Mouse (Mus musculus) gastrocnemius, adult 18-20 months (tissue): ENCODE measurements around the gene Grhl3. TPM values are rescaled to one million over a fixed set of nuclear protein-coding genes. Genes with fewer than 3 reads are reported as not detected.

Source experiments
- DNase-seq: peaks from one replicate; pipeline ENCODE4 v3.0.0; 2021; ENCODE audit warnings: low spot score
- microRNA-seq: library from miRNA; unstranded; fragments of <30 nt; microRNA quantifications from one replicate; pipeline ENCODE4 v1.2.0, GENCODE M21; 2021
- total RNA-seq, 2 experiments: library from RNA; stranded (reverse); gene quantifications; 2 replicates each; pipeline ENCODE4 v1.2.3; 2021

Grhl3 gene
- total RNA-seq, 2 experiments from 2014 or later = 0.09 TPM; not detected in 1

- peak; percentile 93 for DNase-seq
Observed at GRCm38 (mm10) chr4:135494521-135495396, 78.7 kb downstream of the Grhl3 start, which contains the start of the genes Stpg1 and Nipal3. Gene Stpg1, plus strand, starts transcription at chr4:135494790. Gene Nipal3, minus strand, starts transcription at chr4:135495038.

GRCm38 (mm10) chr4:135493691-135494520, 79.5 kb downstream of the Grhl3 start:
- DNase-seq = peak; percentile 15

DNA sequence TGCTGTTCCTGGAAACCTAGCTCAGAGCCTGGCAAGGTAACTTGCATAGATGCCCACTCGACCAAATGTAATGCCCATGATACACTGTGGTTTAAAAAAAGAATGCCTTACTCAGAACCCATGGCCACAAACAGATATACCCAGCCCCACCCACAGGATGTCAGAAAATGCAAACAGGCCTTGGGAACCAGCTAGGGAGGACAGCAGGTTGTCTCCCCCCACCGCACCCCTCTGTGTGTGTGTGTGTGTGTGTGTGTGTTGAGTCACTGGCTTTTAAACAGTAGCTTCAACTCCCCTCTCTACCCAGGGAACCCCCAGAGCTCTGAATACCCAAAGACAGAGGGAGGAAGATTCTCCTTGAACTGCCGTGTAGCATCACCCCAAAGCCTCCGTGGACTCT, 80.2 kb downstream of the Grhl3 start:
- DNase-seq = no peak

Small RNA genes within 50 kb of the gene (microRNA-seq; reads per million reads assigned to microRNA genes)
- not detected for gene Gm25317

Other genes starting within 250 kb of the Grhl3 start
- gene Srrm1, start 220.3 kb downstream of the Grhl3 start, total RNA-seq = 10 to 100 TPM; 58.3 to 60.1 TPM
- 1 to 10 TPM; 1.8 to 2.3 TPM for gene Ncmap, start 175.4 kb downstream of the Grhl3 start, total RNA-seq
- gene Rcan3, start 139.8 kb downstream of the Grhl3 start, total RNA-seq = 1 to 10 TPM; 3.0 to 4.2 TPM
- under 1 TPM in 1 of 2 experiments, not detected in 1; 0.24 TPM for gene Stpg1, start 78.8 kb downstream of the Grhl3 start, total RNA-seq
- 10 to 100 TPM; 14.2 to 17.2 TPM for gene Nipal3, start 78.6 kb downstream of the Grhl3 start, total RNA-seq
- gene Ifnlr1, start 112.7 kb upstream of the Grhl3 start, total RNA-seq = under 1 TPM; 0.16 to 0.26 TPM
- not detected for gene Il22ra1, start 154.5 kb upstream of the Grhl3 start, total RNA-seq
- gene Myom3, start 186.1 kb upstream of the Grhl3 start, total RNA-seq = 10 to 100 TPM; 70.5 to 78.3 TPM